Mouse (Mus musculus): ENCODE results near the gene Sec24a. TPM values are rescaled to one million over a fixed set of nuclear protein-coding genes. Genes with fewer than 3 reads are reported as not detected.
"Not testable (repeated sequence)": the region's sequence is repeated elsewhere in the genome, so short reads cannot be mapped to it uniquely, and the experiment has no call there.

The Sec24a gene
- polyA plus RNA-seq, 1 experiment from 2014 or later = 16.4 TPM

DNA sequence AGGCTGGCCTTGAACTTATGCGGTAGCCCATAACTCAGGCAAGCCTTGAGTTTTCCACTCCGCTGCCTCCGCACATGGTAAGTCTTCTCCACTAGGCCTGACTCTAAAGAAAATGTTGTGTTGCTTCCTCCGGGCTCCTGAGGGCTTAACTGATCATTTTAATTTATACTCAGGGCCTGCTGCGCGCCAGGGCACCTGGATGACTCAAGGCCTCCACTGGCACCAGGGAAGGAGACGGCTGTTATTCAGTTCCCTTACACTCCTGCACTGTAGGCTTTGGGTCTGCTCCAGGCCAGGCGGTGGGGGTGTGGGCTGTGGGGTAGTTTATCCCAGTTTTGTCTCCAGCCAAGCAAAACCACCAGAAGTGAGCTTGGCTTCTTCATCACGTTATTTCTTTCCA, 90.1 kb downstream of the Sec24a start:
- H3K4me2 ChIP-seq (replicated peaks) = no peak overlapping the region
- no peak overlapping the region for H3K27ac ChIP-seq
- H3K9me3 ChIP-seq (replicated peaks) = no peaks in the 10 kb centered on the region
- no peaks in the 10 kb centered on the region for H3K4me1 ChIP-seq
- H3K27me3 ChIP-seq = no peaks in the 10 kb centered on the region; the same call in 1 of the 2 replicates
- WGBS = 82% methylated on average over 9 of the region's 9 CpGs
- ATAC-seq (ENCODE audit: low FRiP score) = no peak
- no peak overlapping the region for H3K4me3 ChIP-seq
- no peak overlapping the region for H3K9ac ChIP-seq
- no peaks in the 10 kb centered on the region for H3K36me3 ChIP-seq

DNA sequence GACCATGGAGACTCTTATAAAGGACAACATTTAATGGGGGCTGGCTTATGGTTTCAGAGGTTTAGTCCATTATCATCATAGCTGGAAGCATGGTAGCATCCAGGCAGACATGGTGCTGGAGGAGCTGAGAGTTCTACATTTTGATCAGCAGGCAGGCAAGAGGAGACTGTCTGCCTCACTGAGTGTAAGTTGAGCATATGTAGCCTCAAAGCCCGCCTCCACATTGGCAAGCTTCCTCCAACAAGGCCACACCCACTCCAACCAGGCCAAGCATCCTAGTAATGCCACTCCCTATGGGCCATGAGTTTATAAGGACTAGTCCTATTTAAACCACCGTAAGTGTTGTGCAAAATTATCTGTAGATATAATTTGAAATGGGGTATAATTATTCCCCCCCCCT, 92.1 kb downstream of the Sec24a start:
- no peak overlapping the region for H3K9ac ChIP-seq
- H3K4me3 ChIP-seq = no peak overlapping the region
- no peak overlapping the region for H3K4me2 ChIP-seq (replicated peaks)
- no peak overlapping the region for H3K27ac ChIP-seq
- H3K27me3 ChIP-seq = no peaks in the 10 kb centered on the region; the same call in 1 of the 2 replicates
- H3K4me1 ChIP-seq = no peaks in the 10 kb centered on the region
- H3K36me3 ChIP-seq = no peaks in the 10 kb centered on the region
- no peak for ATAC-seq (ENCODE audit: low FRiP score)
- H3K9me3 ChIP-seq (replicated peaks) = no peaks in the 10 kb centered on the region
- WGBS = 78% methylated on average over 2 of the region's 2 CpGs

DNA sequence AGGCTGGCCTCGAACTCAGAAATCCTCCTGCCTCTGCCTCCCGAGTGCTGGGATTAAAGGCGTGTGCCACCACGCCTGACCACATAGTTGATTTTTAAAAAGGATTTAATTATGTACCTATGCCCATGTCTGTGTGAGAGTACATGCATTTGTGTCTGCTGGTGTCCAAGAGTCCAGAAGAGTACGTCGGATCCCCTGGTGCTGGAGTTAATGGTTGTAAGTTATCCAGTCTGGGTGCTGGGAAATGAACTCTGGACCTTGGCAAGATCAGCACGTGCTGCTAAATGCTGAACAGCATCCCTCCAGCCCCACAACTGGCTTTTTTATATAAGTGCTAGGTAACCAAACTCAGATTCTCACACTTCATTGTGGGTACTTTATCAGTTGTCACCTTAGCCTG, 92.6 kb downstream of the Sec24a start:
- Histone ChIP-seq H3K9ac (no peak overlapping the region), H3K27ac (no peak overlapping the region), H3K27me3 (no peaks in the 10 kb centered on the region), H3K4me2 (replicated peaks) (no peak overlapping the region), H3K4me1 (no peaks in the 10 kb centered on the region), H3K9me3 (replicated peaks) (no peaks in the 10 kb centered on the region), H3K36me3 (no peaks in the 10 kb centered on the region), H3K4me3 (no peak overlapping the region)
- no peak for ATAC-seq (ENCODE audit: low FRiP score)
- 91% methylated on average over 7 of the region's 7 CpGs for WGBS

- H3K27ac ChIP-seq; H3K4me1 ChIP-seq; H3K4me2 ChIP-seq (replicated peaks); H3K9ac ChIP-seq; H3K27me3 ChIP-seq; H3K9me3 ChIP-seq (replicated peaks); H3K4me3 ChIP-seq; H3K36me3 ChIP-seq; ATAC-seq (ENCODE audit: low FRiP score): not testable (repeated sequence)
- 91% methylated on average over 7 of the region's 7 CpGs for WGBS
These were observed 98.7 kb downstream of the Sec24a start for GRCm38 (mm10) chr11:51664747-51665146.

- no peak overlapping the region for H3K4me3 ChIP-seq
- WGBS = 71% methylated on average over 7 of the region's 7 CpGs
- H3K9ac ChIP-seq = no peak overlapping the region
- no peaks in the 10 kb centered on the region for H3K4me1 ChIP-seq
- no peaks in the 10 kb centered on the region for H3K9me3 ChIP-seq (replicated peaks)
- no peaks in the 10 kb centered on the region for H3K27me3 ChIP-seq
- H3K27ac ChIP-seq = no peak overlapping the region
- no peaks in the 10 kb centered on the region for H3K36me3 ChIP-seq
- H3K4me2 ChIP-seq (replicated peaks) = no peak overlapping the region
- ATAC-seq (ENCODE audit: low FRiP score) = no peak
These were observed 100.8 kb downstream of the Sec24a start for GRCm38 (mm10) chr11:51662632-51663031.

GRCm38 (mm10) chr11:51661867-51662365, 101.5 kb downstream of the Sec24a start:
- no peak for ATAC-seq (ENCODE audit: low FRiP score)
- H3K9me3 ChIP-seq (replicated peaks) = no peaks in the 10 kb centered on the region
- no peak overlapping the region for H3K4me3 ChIP-seq
- no peaks in the 10 kb centered on the region for H3K27me3 ChIP-seq
- no peak overlapping the region for H3K4me2 ChIP-seq (replicated peaks)
- H3K36me3 ChIP-seq = no peaks in the 10 kb centered on the region
- WGBS = 78% methylated on average over 16 of the region's 16 CpGs
- no peak overlapping the region for H3K9ac ChIP-seq
- no peak overlapping the region for H3K27ac ChIP-seq
- no peaks in the 10 kb centered on the region for H3K4me1 ChIP-seq

GRCm38 (mm10) chr11:51658705-51659104, 104.7 kb downstream of the Sec24a start:
- H3K36me3 ChIP-seq = no peaks in the 10 kb centered on the region
- H3K9me3 ChIP-seq (replicated peaks) = no peaks in the 10 kb centered on the region
- H3K9ac ChIP-seq = no peak overlapping the region
- H3K4me3 ChIP-seq = no peak overlapping the region
- H3K4me1 ChIP-seq = no peaks in the 10 kb centered on the region
- WGBS = 68% methylated on average over 6 of the region's 6 CpGs
- ATAC-seq (ENCODE audit: low FRiP score) = no peak
- H3K27me3 ChIP-seq = no peaks in the 10 kb centered on the region
- H3K27ac ChIP-seq = no peak overlapping the region
- no peak overlapping the region for H3K4me2 ChIP-seq (replicated peaks)

DNA sequence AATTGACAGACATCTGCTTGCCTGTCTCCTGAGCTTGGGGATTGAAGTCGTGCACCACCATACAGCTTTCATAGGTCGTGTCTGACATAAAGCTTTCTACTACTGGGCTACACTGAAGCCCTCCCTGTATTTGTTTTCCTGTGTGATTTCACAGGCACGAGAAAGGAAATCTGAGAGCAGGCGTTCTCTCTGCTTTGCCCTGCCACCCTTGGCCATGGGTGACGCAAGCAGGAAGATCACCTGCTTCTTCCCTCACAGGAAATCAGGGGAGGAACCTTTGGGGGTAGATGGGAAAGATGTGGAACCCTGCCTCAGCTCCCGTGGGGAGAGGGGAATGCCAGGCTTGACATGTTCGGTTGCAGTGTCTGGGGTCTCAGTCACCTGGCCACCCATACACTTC, 105.1 kb downstream of the Sec24a start:
- no peak overlapping the region for H3K4me3 ChIP-seq
- H3K27me3 ChIP-seq = no peaks in the 10 kb centered on the region
- 65% methylated on average over 7 of the region's 7 CpGs for WGBS
- H3K36me3 ChIP-seq = no peaks in the 10 kb centered on the region
- no peak overlapping the region for H3K27ac ChIP-seq
- no peak for ATAC-seq (ENCODE audit: low FRiP score)
- H3K4me1 ChIP-seq = no peaks in the 10 kb centered on the region
- H3K9ac ChIP-seq = no peak overlapping the region
- H3K4me2 ChIP-seq (replicated peaks) = no peak overlapping the region
- H3K9me3 ChIP-seq (replicated peaks) = no peaks in the 10 kb centered on the region

DNA sequence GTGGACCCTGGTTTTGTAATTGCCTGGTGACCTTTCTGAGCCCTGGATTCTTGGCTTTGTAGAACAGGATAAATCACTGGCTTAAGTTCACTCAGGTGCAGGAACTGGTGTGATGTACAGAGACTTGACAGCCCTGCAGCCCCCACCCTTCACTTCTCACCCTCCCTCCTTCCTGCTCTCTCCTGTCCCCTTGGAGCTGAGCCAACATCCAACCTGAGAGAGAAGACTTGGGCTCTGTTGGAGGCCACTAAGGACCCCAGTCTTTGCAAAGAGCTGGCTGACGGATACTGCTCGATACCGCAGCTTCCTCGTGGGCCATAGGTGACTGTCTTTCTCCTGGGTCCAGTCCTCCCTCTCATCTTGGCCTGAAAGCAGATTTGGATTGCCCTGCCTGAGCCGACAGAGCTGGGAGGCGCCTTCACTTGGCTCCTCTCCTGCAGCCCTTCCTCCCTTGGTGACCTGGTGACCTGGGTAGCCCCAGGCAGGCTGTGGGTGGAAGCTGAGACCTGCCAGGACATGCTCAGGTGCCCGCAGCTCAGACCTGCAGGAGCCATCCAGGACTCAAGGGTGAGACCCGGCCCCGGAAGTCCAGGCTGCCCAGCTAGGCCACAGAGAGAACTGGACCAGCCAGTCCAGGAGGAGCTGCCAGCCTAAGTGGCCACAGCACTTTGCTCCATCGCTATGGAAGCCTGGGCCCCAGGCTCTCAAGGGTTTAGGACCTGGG, 106.5 kb downstream of the Sec24a start:
- no peak overlapping the region for H3K27ac ChIP-seq
- no peaks in the 10 kb centered on the region for H3K27me3 ChIP-seq
- H3K4me3 ChIP-seq = no peak overlapping the region
- 80% methylated on average over 10 of the region's 10 CpGs for WGBS
- H3K4me1 ChIP-seq = no peaks in the 10 kb centered on the region
- no peak overlapping the region for H3K4me2 ChIP-seq (replicated peaks)
- no peaks in the 10 kb centered on the region for H3K36me3 ChIP-seq
- ATAC-seq (ENCODE audit: low FRiP score) = no peak
- H3K9me3 ChIP-seq (replicated peaks) = no peaks in the 10 kb centered on the region
- H3K9ac ChIP-seq = no peak overlapping the region

- 93% methylated on average over 3 of the region's 3 CpGs for WGBS
- Histone ChIP-seq H3K4me1 (peaks cover 11% of the 10 kb centered on the region), H3K27me3 (peaks cover 17% of the 10 kb centered on the region), H3K4me3 (no peak overlapping the region), H3K4me2 (replicated peaks) (no peak overlapping the region), H3K9ac (no peak overlapping the region), H3K27ac (no peak overlapping the region), H3K9me3 (replicated peaks) (no peaks in the 10 kb centered on the region), H3K36me3 (no peaks in the 10 kb centered on the region)
- no peak for ATAC-seq (ENCODE audit: low FRiP score)
These were observed 108.5 kb downstream of the Sec24a start for GRCm38 (mm10) chr11:51654891-51655290.

GRCm38 (mm10) chr11:51653736-51654135, 109.7 kb downstream of the Sec24a start:
- ATAC-seq (ENCODE audit: low FRiP score) = no peak
- no peak overlapping the region for H3K4me3 ChIP-seq
- H3K9ac ChIP-seq = no peak overlapping the region
- WGBS = 90% methylated on average over 6 of the region's 6 CpGs
- no peak overlapping the region for H3K27ac ChIP-seq
- H3K36me3 ChIP-seq = no peaks in the 10 kb centered on the region
- H3K4me2 ChIP-seq (replicated peaks) = no peak overlapping the region
- H3K4me1 ChIP-seq = peaks cover 22% of the 10 kb centered on the region
- H3K9me3 ChIP-seq (replicated peaks) = no peaks in the 10 kb centered on the region
- H3K27me3 ChIP-seq = peaks cover 28% of the 10 kb centered on the region

DNA sequence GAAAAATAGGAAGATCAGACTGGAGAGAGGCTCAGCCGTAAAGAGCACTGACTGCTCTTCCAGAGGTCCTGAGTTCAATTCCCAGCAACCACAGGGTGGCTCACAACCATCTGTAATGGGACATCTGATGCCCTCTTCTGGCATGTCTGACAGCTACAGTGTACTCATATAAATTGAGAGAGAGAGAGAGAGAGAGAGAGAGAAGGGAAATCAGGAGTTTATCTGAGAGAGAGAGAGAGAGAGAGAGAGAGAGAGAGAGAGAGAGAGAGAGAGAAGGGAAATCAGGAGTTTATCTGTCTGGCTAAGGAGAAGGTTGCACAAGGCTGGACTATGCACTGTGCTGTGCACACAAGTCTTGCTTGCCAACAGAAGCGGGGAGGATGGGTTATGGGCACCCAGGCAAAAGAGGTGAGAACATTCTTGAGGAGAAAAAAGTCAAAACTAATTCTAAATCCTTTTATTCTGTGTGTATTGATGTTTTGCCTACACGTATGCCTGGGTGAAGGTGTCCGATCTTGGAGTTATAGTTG, 110.5 kb downstream of the Sec24a start:
- ATAC-seq (ENCODE audit: low FRiP score) = no peak
- H3K4me2 ChIP-seq (replicated peaks) = no peak overlapping the region
- H3K4me1 ChIP-seq = peaks cover 30% of the 10 kb centered on the region
- H3K9me3 ChIP-seq (replicated peaks) = no peaks in the 10 kb centered on the region
- 88% methylated on average over 4 of the region's 4 CpGs for WGBS
- H3K27me3 ChIP-seq = peaks cover 30% of the 10 kb centered on the region
- H3K9ac ChIP-seq = no peak overlapping the region
- no peak overlapping the region for H3K27ac ChIP-seq
- no peaks in the 10 kb centered on the region for H3K36me3 ChIP-seq
- H3K4me3 ChIP-seq = no peak overlapping the region

All from hindbrain, embryonic 12.5 days (tissue).